Mouse (Mus musculus) thymus, adult 2 months (tissue): ENCODE data around the gene Sfrp5. TPM values are rescaled to one million over a fixed set of nuclear protein-coding genes. Genes with fewer than 3 reads are reported as not detected.

Experiments used
- DNase-seq: peaks from one replicate; pipeline ENCODE4 v3.0.0; 2021
- H3K27ac ChIP-seq: fragments of 200-500 bp; 2 replicates; pipeline ENCODE4 v1.5.1; 2012; ENCODE audit warnings: low read length, control low read depth; ENCODE audit not compliant: control insufficient read depth, insufficient read depth
- H3K27me3 ChIP-seq: fragments of 200-500 bp; 2 replicates; pipeline ENCODE4 v1.6.1; 2012; ENCODE audit warnings: mild to moderate bottlenecking, low read length, moderate library complexity, mixed read lengths; ENCODE audit not compliant: control insufficient read depth, insufficient read depth
- H3K36me3 ChIP-seq: fragments of 200-500 bp; 2 replicates; pipeline ENCODE4 v1.6.1; 2012; ENCODE audit warnings: mild to moderate bottlenecking, low read length, moderate library complexity; ENCODE audit not compliant: control insufficient read depth, insufficient read depth
- H3K4me1 ChIP-seq: fragments of 200-500 bp; replicated peaks from 2 replicates; pipeline ENCODE4 v1.6.1; 2012; ENCODE audit warnings: low read length; ENCODE audit not compliant: control insufficient read depth, insufficient read depth
- H3K4me3 ChIP-seq: fragments of 200-500 bp; 2 replicates; pipeline ENCODE4 v1.5.1; 2012; ENCODE audit warnings: mild to moderate bottlenecking, low read length, control low read depth, moderate library complexity; ENCODE audit not compliant: control insufficient read depth, insufficient read depth
- CTCF ChIP-seq: fragments of 200-500 bp; IDR thresholded peaks from 2 replicates; pipeline ENCODE4 v1.5.1; 2012; ENCODE audit warnings: mild to moderate bottlenecking, control low read depth, low read length, moderate library complexity, borderline replicate concordance; ENCODE audit not compliant: control insufficient read depth, poor library complexity, insufficient read depth; ENCODE audit errors: extremely low read depth
- POLR2A ChIP-seq: fragments of 200-500 bp; IDR thresholded peaks from 2 replicates; pipeline ENCODE4 v1.6.1; 2012; ENCODE audit warnings: mild to moderate bottlenecking, low read length, control low read depth, moderate library complexity; ENCODE audit not compliant: control insufficient read depth, poor library complexity, insufficient read depth; ENCODE audit errors: extremely low read depth
- WGBS: fragments of 180-500 bp; shearing (Covaris S2); methylation state at CpG from one replicate; pipeline ENCODE4 v1.1.7; 2018; 5-methylcytosine and 5-hydroxymethylcytosine counted together
- polyA plus RNA-seq: library from polyadenylated mRNA; depleted of rRNA; stranded (reverse); fragments of >200 nt; gene quantifications from 2 replicates; pipeline ENCODE4 v1.2.3, GENCODE M21; 2012

Gene Sfrp5
- polyA plus RNA-seq, 1 experiment = 2.4 TPM

DNA sequence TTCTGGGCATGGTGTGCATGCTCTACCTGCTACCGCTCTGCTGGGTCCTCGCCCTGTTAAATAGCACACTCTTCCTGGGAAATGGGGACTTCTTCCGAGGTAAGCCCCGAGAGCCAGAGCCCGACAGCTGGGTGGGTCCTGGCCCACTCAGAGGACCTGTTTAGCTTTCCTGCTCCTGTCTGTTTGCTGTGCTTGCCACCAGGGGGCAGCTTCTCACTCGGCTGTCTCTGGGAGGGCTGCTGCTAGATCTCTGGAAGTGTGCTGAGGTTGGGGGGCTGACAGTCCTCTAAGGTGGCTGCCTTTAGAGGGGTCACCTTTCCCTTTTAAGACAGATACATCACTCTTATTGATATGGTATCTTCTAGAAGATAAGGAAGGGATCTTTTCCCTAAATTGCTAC is 19.4 kb downstream of the Sfrp5 start:
- H3K4me3 ChIP-seq = no peak overlapping the region
- H3K27ac ChIP-seq = no peak overlapping the region
- 88% methylated on average over 6 of the region's 6 CpGs for WGBS
- TF ChIP-seq CTCF (peak; percentile 64; the same call in 1 of the 2 replicates), POLR2A (no peak)
- DNase-seq = peak; percentile 32
- H3K4me1 ChIP-seq = no peaks in the 10 kb centered on the region
- no peaks in the 10 kb centered on the region for H3K27me3 ChIP-seq
- peaks cover 33% of the 10 kb centered on the region for H3K36me3 ChIP-seq

DNA sequence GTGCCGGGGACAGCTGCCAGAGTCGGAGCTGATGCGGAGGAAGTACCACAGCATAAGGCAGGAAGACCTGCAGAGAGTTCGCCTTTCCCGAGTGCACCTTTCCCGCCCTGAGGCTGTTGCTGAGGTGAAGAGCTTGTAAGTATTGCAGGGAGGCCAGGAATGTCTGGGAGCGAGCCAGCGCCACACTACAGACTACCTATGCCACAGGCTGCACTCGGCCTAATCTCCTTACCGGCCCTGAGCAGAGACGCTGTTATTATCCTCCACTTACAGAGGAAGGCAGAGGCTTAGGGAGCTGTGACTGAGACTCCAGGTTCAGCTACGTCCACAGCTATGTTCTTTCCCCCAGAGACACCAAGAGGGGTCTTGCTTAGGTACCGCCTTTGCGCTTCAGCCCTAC is 22.7 kb downstream of the Sfrp5 start:
- H3K27ac ChIP-seq = no peak overlapping the region
- no peak for DNase-seq
- TF ChIP-seq POLR2A (no peak), CTCF (no peak)
- no peak overlapping the region for H3K4me3 ChIP-seq
- H3K27me3 ChIP-seq = no peaks in the 10 kb centered on the region
- WGBS = 97% methylated on average over 14 of the region's 14 CpGs
- peaks cover 23% of the 10 kb centered on the region for H3K36me3 ChIP-seq
- no peaks in the 10 kb centered on the region for H3K4me1 ChIP-seq

DNA sequence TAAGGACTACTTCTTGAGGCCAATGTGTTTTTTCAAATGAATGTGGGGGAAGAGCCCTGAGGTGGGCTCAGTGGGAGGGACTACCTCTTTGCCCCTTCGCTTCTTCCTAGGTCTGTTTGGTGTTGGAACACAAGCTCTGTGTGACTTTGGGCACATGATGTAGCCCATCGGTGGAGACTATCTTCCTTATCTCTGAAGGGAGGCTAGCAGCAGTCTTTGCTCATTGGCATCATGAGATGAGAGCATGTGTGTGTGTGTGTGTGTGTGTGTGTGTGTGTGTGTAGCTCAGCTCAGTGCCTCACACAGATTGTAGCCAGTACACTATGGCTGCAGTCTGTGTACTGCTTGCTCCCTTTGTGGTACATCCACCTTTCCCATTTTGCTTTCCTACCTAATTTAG is 24.6 kb downstream of the Sfrp5 start:
- WGBS = 93% methylated on average over 2 of the region's 2 CpGs
- TF ChIP-seq POLR2A (no peak), CTCF (no peak)

DNA sequence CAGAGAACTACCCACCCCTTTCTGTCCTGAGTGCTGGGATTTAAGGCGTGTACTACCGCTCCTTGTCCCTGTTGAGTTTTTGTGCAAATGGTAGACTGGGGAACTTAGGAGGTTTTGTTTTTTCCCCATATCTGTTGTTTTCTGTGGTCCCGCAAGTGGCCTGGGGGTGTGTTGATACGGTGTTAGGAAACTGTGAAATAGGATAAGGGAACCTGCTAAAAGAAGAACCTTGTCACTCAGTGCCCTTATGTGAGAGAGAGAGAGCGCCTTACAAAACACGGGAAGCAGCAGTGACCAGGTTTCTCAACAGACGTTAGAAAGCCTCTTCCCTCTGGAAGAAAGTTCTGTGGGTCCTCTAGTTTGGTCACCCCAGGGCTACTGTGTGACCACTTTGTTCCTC is 25.2 kb downstream of the Sfrp5 start:
- H3K4me1 ChIP-seq = no peaks in the 10 kb centered on the region
- no peaks in the 10 kb centered on the region for H3K27me3 ChIP-seq
- 91% methylated on average over 7 of the region's 7 CpGs for WGBS
- no peak overlapping the region for H3K4me3 ChIP-seq
- no peak for TF ChIP-seq POLR2A
- TF ChIP-seq CTCF = no peak
- H3K27ac ChIP-seq = no peak overlapping the region
- peaks cover 9% of the 10 kb centered on the region for H3K36me3 ChIP-seq
- no peak for DNase-seq

More for the DNA sequence above, 24.6 kb downstream of the Sfrp5 start:
- no peak overlapping the region for H3K4me3 ChIP-seq
- no peak for DNase-seq
- no peak overlapping the region for H3K27ac ChIP-seq
- peaks cover 9% of the 10 kb centered on the region for H3K36me3 ChIP-seq
- H3K4me1 ChIP-seq = no peaks in the 10 kb centered on the region
- H3K27me3 ChIP-seq = no peaks in the 10 kb centered on the region

DNA sequence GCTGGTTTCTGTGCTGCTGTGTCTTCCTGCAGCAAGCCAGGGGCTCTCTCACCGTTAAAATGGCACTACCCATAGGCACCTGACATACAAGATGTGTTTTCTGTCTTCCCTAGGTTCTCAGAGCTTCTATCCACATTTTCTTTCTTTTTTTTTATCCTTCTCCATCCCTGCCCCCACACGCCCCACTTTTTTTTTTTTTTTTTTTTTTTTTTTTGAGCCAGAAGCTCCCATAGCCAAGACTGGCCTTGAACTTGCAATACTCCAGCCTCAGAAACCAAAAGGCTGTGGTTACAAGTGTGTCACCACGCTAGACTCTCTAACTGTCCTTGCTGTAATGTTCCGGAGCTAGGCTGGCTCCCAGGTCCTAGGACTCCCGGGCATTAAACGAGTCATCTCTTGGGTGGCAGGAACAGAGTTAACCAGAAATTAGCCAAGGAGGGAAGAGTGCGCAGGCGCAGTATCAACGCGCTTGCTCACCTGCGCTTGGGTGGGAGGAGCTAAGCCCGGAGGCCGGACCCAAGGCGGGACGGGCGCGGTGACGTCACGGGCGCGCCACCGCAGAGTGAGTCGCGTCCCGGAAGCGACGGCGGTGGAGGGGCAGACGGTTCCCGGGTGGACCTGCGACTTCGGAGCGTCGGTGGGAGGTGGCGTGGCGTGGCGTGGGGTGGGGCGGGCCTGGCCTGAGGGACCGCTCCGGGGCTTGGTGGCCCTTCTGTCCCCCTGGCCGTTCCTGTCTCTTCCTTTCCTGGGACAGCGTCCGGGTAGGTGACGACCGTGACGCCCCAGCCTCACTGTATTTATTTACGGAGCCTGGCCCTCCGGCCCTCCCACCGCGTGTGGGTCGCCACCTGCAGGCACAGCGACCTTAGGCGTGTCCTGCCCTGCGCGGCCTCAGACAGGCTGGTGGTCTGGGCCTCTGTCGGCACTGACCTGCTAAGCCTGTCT is 31.8 kb downstream of the Sfrp5 start:
- peaks cover 6% of the 10 kb centered on the region for H3K4me1 ChIP-seq
- WGBS = 2% methylated on average over 55 of the region's 56 CpGs
- peak; percentile 95 for DNase-seq

DNA sequence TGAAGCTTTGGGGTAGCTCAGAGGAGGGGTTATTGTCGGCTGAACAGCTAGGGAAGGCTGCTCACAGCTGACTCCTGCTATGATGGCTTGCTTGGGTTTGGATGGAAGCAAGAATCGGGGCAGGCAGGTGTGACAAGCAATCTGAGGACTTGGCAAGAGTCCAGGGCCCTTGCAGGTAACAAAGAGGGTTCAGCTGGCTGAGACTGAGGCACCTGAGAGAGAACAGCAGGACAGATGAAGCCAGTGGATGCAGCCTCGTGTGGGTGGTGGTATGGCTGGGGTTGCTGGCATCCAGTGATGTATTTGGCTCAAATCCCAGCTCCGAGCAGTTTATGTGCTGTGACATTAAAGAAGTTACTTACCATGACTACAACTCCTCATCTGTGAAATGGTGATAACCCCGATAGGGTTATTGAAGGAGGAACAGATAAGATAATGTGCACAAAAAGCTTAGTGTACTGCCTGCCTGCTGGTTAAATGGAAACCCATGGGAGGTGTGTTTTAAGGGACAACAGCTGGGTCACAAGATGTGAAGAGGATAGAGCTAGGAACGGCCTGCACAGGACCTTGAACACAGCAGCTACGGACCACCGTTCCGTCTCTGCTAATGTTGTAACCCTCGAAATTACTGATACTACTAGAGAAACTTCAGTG is 32.6 kb downstream of the Sfrp5 start:
- TF ChIP-seq CTCF (no peak), POLR2A (no peak)
- Histone ChIP-seq H3K27ac (no peak overlapping the region), H3K4me1 (peaks cover 6% of the 10 kb centered on the region), H3K4me3 (no peak overlapping the region), H3K27me3 (no peaks in the 10 kb centered on the region), H3K36me3 (no peaks in the 10 kb centered on the region)
- DNase-seq = no peak
- WGBS = 82% methylated on average over 10 of the region's 10 CpGs

More for the DNA sequence above, 31.8 kb downstream of the Sfrp5 start:
- peak overlapping the region; percentile 65 for H3K4me3 ChIP-seq
- TF ChIP-seq POLR2A (peak; percentile 91), CTCF (0 out of 2 replicates have a peak, but pooled peaks have one; percentile 35)
- H3K27ac ChIP-seq = no peak overlapping the region
- no peaks in the 10 kb centered on the region for H3K27me3 ChIP-seq
- H3K36me3 ChIP-seq = no peaks in the 10 kb centered on the region
